Mouse (Mus musculus) olfactory bulb, adult 2 months (tissue): ENCODE results near the gene Nudt3. TPM values are rescaled to one million over a fixed set of nuclear protein-coding genes. Genes with fewer than 3 reads are reported as not detected.

Experiments
- H3K27ac ChIP-seq: fragments of 200-500 bp; 2 replicates; pipeline ENCODE4 v1.5.1; 2012; ENCODE audit warnings: low read depth, low read length; ENCODE audit not compliant: insufficient read depth
- H3K4me1 ChIP-seq: fragments of 200-500 bp; 2 replicates; pipeline ENCODE4 v1.6.1; 2012; ENCODE audit warnings: low read length; ENCODE audit not compliant: control insufficient read depth, insufficient read depth
- H3K4me3 ChIP-seq: fragments of 200-500 bp; 2 replicates; pipeline ENCODE4 v1.5.1; 2012; ENCODE audit warnings: mild to moderate bottlenecking, low read depth, low read length, moderate library complexity; ENCODE audit not compliant: insufficient read depth
- CTCF ChIP-seq: fragments of 200-500 bp; IDR thresholded peaks from 2 replicates; pipeline ENCODE4 v1.5.1; 2012; ENCODE audit warnings: low read depth, mild to moderate bottlenecking, low read length, moderate library complexity; ENCODE audit not compliant: insufficient read depth
- POLR2A ChIP-seq: fragments of 200-500 bp; IDR thresholded peaks from 2 replicates; pipeline ENCODE4 v1.6.1; 2012; ENCODE audit warnings: mild to moderate bottlenecking, low read depth, low read length, moderate library complexity; ENCODE audit not compliant: insufficient read depth
- WGBS: fragments of 180-500 bp; shearing (Covaris S2); methylation state at CpG from one replicate; pipeline ENCODE4 v1.1.7; 2018; 5-methylcytosine and 5-hydroxymethylcytosine counted together
- polyA plus RNA-seq: library from polyadenylated mRNA; stranded (reverse); fragments of >200 nt; gene quantifications from 2 replicates; pipeline ENCODE4 v1.2.4, GENCODE M21; 2012; ENCODE audit warnings: low replicate concordance; ENCODE audit not compliant: missing spikeins, insufficient read depth, insufficient read length

The Nudt3 gene
- polyA plus RNA-seq, 1 experiment, result 554 TPM

DNA sequence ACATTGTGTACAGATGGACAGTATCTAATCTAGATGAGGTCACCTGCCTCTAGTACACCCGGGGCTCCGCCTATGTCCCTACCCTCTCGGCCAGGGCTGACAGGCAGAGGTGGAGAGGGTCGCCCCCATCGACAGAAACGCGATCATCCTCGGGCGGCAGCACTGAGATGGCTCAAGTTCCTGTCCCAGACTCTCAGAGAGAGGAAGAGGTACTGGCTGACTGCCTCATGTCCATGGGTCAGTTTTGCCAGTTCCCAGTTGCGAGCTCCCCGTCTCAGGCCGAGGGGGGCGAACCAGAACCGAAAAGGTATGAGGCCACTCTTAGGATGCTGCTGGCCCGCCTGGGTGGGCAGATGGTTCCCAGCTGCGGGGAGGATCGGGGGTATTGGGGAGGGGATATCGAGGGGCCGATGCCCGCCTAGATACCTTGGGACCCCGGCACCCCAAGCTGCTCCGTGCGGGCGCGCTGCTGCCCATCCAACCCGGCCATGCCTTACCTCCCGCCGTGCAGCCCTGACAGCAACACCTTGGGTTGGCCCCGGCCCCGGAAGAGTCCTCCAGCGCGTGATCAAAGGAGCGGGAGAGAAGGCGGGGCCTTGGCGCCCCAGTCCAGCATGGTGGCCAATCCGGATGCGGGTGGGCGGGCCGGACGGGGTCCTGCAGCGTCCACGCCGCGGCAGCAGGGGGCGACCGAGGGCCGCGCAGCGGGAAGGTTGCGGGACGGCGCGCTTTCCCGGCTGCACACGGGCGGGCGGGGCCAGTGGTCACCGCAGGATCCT lies 57.9 kb downstream of the Nudt3 start, which contains the start of gene AI413582:
Gene AI413582 (minus strand): TSS at position 594 of the 779 bp plus-strand sequence.
- H3K4me1 ChIP-seq, result peaks cover 33% of the 10 kb centered on the region
- peak within 1 kb of the TSS; percentile 71 for H3K4me3 ChIP-seq
- 0 out of 2 replicates have a peak within 1 kb of the TSS, but pooled peaks have one; percentile 15 for H3K27ac ChIP-seq
- TF ChIP-seq CTCF (peak; percentile 87; the same call in 1 of the 2 replicates), POLR2A (peak; percentile 45; the same call in 1 of the 2 replicates)
- WGBS, result under 1% methylated on average over 58 of the region's 58 CpGs

DNA sequence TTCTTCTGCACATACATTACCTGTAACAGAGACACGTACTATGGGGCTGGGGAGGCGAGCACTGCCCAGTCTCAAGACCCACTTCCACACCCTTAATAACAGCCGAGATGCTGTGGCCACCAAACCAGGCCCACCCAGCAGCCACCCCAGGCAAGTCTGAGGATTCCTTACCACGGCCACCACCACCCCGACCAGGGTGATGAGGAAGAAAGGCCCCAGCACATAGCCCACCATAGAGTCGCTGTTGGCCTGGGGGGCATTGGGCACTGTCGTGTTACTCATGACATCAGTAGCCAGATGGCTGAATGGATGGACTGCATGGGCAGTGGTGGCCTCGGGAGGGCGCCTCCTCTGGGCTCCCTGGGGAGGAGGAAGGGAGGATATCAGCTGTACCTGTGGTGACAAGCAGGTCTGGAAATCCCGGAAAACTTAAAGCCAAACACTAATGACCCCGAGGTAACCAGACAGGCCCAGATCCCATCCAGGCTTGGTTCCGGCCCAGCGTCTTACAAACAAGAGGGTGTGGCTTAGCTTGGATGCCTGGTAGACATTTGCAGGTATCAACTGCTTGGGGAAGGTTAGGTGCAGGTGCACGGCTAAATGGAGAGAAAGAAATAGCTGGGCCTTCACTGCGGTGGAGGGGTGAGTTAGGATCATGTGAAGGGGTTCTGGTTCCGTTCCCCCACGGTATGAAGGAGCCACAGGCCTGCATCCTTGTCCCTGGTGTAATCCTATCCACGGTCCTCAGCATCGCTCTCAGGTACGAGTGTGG lies 58.7 kb downstream of the Nudt3 start:
- Histone ChIP-seq H3K4me1 (peaks cover 37% of the 10 kb centered on the region), H3K4me3 (peak overlapping the region; percentile 71), H3K27ac (no peak overlapping the region)
- no peak for TF ChIP-seq CTCF
- TF ChIP-seq POLR2A, result 0 out of 2 replicates have a peak, but pooled peaks have one; percentile 10
- 30% methylated on average over 20 of the region's 20 CpGs for WGBS

DNA sequence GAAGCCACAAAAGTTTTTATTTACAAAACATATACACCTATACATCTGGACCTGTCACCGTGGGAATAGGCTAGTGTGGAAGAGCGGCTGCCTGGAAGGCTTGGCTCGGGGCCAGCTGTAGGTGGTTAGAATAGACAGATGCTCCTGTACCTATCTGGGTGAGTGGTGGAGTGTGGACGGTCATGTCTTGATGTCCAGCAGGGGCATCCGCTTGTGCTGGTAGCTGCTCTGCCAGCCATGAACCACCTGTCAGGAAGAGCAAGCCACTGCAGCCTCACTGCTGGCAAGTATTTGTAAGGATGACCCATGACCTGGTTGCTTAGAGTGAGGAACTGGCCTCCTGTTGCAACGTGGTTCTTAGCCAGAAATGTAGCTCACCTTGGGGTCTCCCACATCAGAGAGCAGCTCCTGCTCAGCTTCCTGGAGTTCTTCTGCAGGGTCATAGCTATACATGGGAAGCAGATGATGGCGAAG lies 59.5 kb downstream of the Nudt3 start:
- TF ChIP-seq CTCF (no peak), POLR2A (no peak)
- no peak overlapping the region for H3K4me3 ChIP-seq
- no peak overlapping the region for H3K27ac ChIP-seq
- WGBS, result 72% methylated on average over 7 of the region's 7 CpGs
- peaks cover 39% of the 10 kb centered on the region for H3K4me1 ChIP-seq

DNA sequence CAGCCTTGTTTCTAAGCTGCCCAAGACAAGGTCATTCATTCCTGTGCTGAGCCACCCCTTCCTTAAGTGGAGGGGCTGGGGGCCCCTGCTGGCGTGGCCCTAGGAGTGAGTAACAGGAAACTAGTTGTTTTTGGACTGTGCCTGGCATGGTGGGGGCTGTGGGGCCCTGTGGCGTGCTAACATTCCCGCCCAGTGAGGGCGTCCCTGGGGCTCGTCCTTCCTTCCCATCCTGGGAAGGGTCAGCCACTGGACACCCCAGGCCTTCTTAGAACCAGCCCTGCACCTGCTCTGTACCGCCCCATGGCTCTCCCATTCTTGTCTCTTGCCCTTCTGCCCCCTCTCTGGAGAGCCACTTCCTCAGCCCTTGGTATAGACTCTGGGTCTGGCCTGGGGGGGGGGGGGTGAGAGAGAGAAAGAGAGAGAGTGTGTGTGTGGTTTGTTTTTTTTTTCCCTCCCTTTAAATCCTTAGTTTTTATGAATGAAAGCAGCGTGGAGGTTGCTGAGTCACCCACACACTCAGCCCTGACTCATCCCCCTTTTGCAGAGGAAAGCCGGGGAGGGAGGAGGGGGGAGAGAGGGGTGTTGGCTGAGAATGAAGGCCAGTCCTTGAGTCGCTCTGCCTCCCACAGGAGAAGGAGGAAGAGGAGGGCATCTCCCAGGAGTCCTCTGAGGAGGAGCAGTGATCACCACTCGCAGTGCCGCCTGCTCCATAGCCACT lies 61.3 kb downstream of the Nudt3 start:
- H3K27ac ChIP-seq, result peak overlapping the region; percentile 2; the same call in 1 of the 2 replicates
- WGBS, result 46% methylated on average over 9 of the region's 11 CpGs
- H3K4me3 ChIP-seq, result no peak overlapping the region
- H3K4me1 ChIP-seq, result peaks cover 51% of the 10 kb centered on the region
- TF ChIP-seq CTCF (no peak), POLR2A (no peak)

DNA sequence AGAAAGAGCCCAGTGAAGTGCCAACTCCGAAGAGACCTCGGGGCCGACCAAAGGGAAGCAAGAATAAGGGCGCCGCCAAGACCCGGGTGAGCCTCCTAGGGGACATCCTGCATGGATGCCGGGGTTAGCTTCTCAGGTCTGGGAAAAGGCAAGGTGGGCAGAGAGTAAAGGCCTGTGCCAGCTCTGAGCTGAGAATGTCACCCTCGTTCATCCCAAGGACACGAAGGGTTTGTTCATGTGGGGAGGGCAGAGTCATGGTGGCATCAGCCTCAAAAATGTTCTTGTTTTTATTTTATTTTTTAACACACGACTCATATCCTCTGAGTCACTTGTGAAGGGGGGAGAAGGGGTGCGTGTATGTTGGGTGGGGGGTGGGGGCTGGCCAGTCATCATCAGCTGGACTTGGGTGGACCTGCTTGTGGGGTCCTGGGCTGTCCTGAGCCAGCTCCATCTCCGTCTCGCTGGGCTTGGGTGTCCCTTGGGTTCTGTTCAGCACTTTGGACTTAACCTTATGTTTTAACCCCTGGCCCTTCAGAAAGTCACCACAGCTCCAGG lies 62.3 kb downstream of the Nudt3 start:
- H3K4me1 ChIP-seq, result peaks cover 50% of the 10 kb centered on the region
- 79% methylated on average over 13 of the region's 13 CpGs for WGBS
- no peak overlapping the region for H3K4me3 ChIP-seq
- no peak overlapping the region for H3K27ac ChIP-seq
- no peak for TF ChIP-seq POLR2A
- no peak for TF ChIP-seq CTCF

DNA sequence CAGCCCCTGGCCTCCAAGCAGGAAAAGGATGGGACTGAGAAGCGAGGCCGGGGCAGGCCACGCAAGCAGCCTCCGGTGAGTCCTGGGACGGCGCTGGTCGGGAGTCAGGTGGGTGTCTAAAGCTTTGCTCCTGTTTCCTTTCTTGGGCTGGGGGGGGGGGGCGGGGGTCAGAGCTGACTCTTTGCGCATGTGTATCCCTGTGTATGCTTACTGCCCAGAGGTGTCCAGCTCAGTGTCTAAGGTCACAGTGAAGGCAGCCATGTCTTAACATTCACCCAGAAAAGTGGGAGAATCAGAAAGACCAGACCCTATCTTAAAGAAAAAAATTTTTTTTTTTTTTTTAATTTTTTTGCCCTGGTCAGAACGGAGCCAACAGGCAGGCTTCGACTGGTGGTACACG lies 63.7 kb downstream of the Nudt3 start:
- TF ChIP-seq CTCF (no peak), POLR2A (no peak)
- WGBS, result 92% methylated on average over 12 of the region's 12 CpGs
- H3K27ac ChIP-seq, result no peak overlapping the region

DNA sequence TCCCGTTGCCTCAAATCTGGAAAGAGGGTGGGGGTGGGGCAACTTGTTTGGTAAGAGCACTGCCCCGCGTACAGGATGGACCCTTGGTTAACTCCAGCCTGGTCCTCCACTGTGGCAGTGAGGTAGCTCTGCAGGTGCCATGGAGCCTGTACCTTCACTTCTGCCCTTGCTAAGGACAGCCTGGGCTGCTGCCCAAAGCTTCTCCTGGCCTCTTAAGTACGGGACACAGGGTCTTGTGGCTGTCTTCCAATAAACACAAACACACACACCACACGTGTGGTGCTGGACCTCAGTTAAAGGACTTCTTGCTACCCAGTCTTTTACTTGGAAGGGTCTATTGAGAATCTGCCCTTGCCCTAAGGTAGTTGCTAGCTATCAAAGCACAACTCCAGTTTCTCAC lies 64.5 kb downstream of the Nudt3 start:
- H3K4me1 ChIP-seq, result peaks cover 51% of the 10 kb centered on the region
- TF ChIP-seq POLR2A, result no peak
- TF ChIP-seq CTCF, result no peak
- H3K27ac ChIP-seq, result no peak overlapping the region
- no peak overlapping the region for H3K4me3 ChIP-seq
- WGBS, result 44% methylated on average over 5 of the region's 5 CpGs

More for the DNA sequence above, 63.7 kb downstream of the Nudt3 start:
- no peak overlapping the region for H3K4me3 ChIP-seq
- H3K4me1 ChIP-seq, result peaks cover 54% of the 10 kb centered on the region

DNA sequence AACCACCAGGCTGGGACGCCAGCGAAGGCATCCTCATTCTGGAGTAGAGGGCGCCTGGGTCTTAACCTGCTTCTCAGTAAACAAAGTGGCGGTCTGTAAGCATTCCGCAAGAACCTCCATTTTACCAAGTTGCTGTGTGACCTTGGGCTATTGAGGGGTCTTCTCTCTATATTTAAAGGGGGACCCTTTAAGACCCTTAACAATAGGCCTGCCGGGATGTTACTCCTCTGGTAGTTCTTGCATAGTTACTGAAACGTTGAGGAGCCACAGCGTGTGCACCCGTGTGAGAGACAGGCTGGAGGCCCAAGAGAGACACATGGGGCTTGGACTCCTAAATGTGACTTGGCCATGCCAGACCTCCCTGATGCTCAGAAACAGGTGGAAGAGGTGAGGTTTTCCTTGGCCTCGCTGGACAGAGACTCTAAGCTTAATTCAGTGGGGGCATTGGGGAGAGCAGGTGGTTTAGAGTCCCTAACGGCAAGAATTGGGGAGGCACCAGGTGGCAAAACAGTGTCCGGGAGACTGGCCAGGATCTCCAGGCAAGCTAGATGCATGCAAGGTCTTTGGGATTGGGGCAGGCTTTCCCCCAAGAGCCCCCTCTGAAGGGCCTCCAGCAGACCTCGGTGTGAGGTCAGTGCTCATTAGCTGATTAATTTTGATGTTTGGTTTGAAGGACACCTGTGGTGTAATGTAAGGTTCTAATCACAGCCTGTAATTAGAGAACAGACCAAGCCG lies 65.2 kb downstream of the Nudt3 start:
- TF ChIP-seq CTCF (no peak), POLR2A (no peak)
- H3K4me1 ChIP-seq, result peaks cover 51% of the 10 kb centered on the region
- peak overlapping the region; percentile 97 for H3K4me3 ChIP-seq
- 30% methylated on average over 14 of the region's 14 CpGs for WGBS
- no peak overlapping the region for H3K27ac ChIP-seq
